Mouse (Mus musculus) G1E (cell line): ENCODE measurements around the gene Hist1h2bh.

Experiments
- CTCF ChIP-seq: IDR thresholded peaks from 2 replicates; pipeline ENCODE4 v1.5.1; 2012; ENCODE audit warnings: low read depth, low read length, inconsistent platforms, mixed read lengths
- GATA1 ChIP-seq: IDR thresholded peaks from 2 replicates; pipeline ENCODE4 v1.6.1; 2012; ENCODE audit warnings: borderline replicate concordance, low read length, inconsistent platforms, mixed read lengths
- GATA2 ChIP-seq: IDR thresholded peaks from 2 replicates; pipeline ENCODE4 v1.6.1; 2012; ENCODE audit warnings: low read depth, low read length, inconsistent platforms, borderline replicate concordance
- POLR2AphosphoS5 ChIP-seq: IDR thresholded peaks from 2 replicates; pipeline ENCODE4 v1.6.1; 2012; ENCODE audit warnings: low read depth, low read length, inconsistent platforms; ENCODE audit not compliant: insufficient replicate concordance
- TAL1 ChIP-seq: conservative IDR thresholded peaks from 2 replicates; pipeline ENCODE4 v1.6.1; 2012; ENCODE audit warnings: low read depth, low read length, inconsistent platforms, mixed read lengths

- TF ChIP-seq TAL1 (no peak), CTCF (no peak), POLR2AphosphoS5 (no peak), GATA1 (no peak), GATA2 (no peak)
Observed at GRCm38 (mm10) chr13:23521703-23522102, 21.5 kb downstream of the Hist1h2bh start.
